Mouse (Mus musculus) G1E (cell line): ENCODE data around the gene Tmem132c. TPM values are rescaled to one million over a fixed set of nuclear protein-coding genes. Genes with fewer than 3 reads are reported as not detected.

ENCODE experiments used
- ATAC-seq: 2 replicates; pipeline ENCODE4 v1.8.0; 2016; ENCODE audit warnings: mild to moderate bottlenecking; ENCODE audit not compliant: insufficient number of reproducible peaks, poor library complexity, low FRiP score, severe bottlenecking; ENCODE audit errors: extremely low read depth
- DNase-seq: peaks from one replicate; pipeline ENCODE4 v3.0.0; 2012; ENCODE audit warnings: low spot score
- H3K27me3 ChIP-seq: 2 replicates; pipeline ENCODE4 v1.6.1; 2012; ENCODE audit warnings: mild to moderate bottlenecking, low read length, inconsistent platforms; ENCODE audit not compliant: insufficient read depth
- H3K36me3 ChIP-seq: replicated peaks from 2 replicates; pipeline ENCODE3; 2012; ENCODE audit warnings: mild to moderate bottlenecking, inconsistent platforms
- H3K4me1 ChIP-seq: 2 replicates; pipeline ENCODE4 v1.6.1; 2012; ENCODE audit warnings: low read depth, low read length, inconsistent platforms, mixed read lengths; ENCODE audit not compliant: insufficient read depth
- H3K4me3 ChIP-seq: 2 replicates; pipeline ENCODE4 v1.5.1; 2012; ENCODE audit warnings: low read depth, mild to moderate bottlenecking, inconsistent platforms, low read length, moderate library complexity, mixed read lengths
- H3K9me3 ChIP-seq: replicated peaks from 2 replicates; pipeline ENCODE4 v1.6.1; 2012; ENCODE audit warnings: inconsistent platforms
- CTCF ChIP-seq: IDR thresholded peaks from 2 replicates; pipeline ENCODE4 v1.5.1; 2012; ENCODE audit warnings: low read depth, low read length, inconsistent platforms, mixed read lengths
- GATA1 ChIP-seq: IDR thresholded peaks from 2 replicates; pipeline ENCODE4 v1.6.1; 2012; ENCODE audit warnings: borderline replicate concordance, low read length, inconsistent platforms, mixed read lengths
- GATA2 ChIP-seq: IDR thresholded peaks from 2 replicates; pipeline ENCODE4 v1.6.1; 2012; ENCODE audit warnings: low read depth, low read length, inconsistent platforms, borderline replicate concordance
- POLR2AphosphoS5 ChIP-seq: IDR thresholded peaks from 2 replicates; pipeline ENCODE4 v1.6.1; 2012; ENCODE audit warnings: low read depth, low read length, inconsistent platforms; ENCODE audit not compliant: insufficient replicate concordance
- TAL1 ChIP-seq: conservative IDR thresholded peaks from 2 replicates; pipeline ENCODE4 v1.6.1; 2012; ENCODE audit warnings: low read depth, low read length, inconsistent platforms, mixed read lengths
- polyA plus RNA-seq: library from polyadenylated mRNA; stranded (reverse); fragments of >175 nt; gene quantifications from 2 replicates; pipeline ENCODE4 v1.2.3, GENCODE M21; 2012
- total RNA-seq, 2 experiments: library from RNA; stranded (forward) in 1 of 2; stranded (reverse) in 1 of 2; fragments of 200-1000 nt in 1 of 2; fragments of >200 nt in 1 of 2; fragmentation: Nextera tagmentation in 1 of 2; gene quantifications; 2 replicates each; pipeline ENCODE4 v1.2.3; 2014 to 2017

Gene Tmem132c
- total and polyA plus RNA-seq, 3 experiments: not detected

- Histone ChIP-seq H3K4me1 (no peaks in the 10 kb centered on the region), H3K27me3 (no peaks in the 10 kb centered on the region), H3K36me3 (no peaks in the 10 kb centered on the region), H3K9me3 (peaks cover 82% of the 10 kb centered on the region), H3K4me3 (no peak overlapping the region; the same call in 1 of the 2 replicates)
- no peak for DNase-seq
- no peak for ATAC-seq
- TF ChIP-seq GATA1 (no peak), POLR2AphosphoS5 (no peak), GATA2 (no peak), CTCF (no peak), TAL1 (no peak)
Measured at GRCm38 (mm10) chr5:127405391-127406000, 163.9 kb downstream of the Tmem132c start.

- H3K4me3 ChIP-seq: no peak overlapping the region
- no peak for DNase-seq
- no peaks in the 10 kb centered on the region for H3K27me3 ChIP-seq
- H3K4me1 ChIP-seq: no peaks in the 10 kb centered on the region
- H3K9me3 ChIP-seq: peaks cover 81% of the 10 kb centered on the region
- no peak for ATAC-seq
- no peaks in the 10 kb centered on the region for H3K36me3 ChIP-seq
- TF ChIP-seq GATA1 (no peak), TAL1 (no peak)
Measured at GRCm38 (mm10) chr5:127406014-127406655, 164.5 kb downstream of the Tmem132c start.

- H3K4me1 ChIP-seq: no peaks in the 10 kb centered on the region
- no peaks in the 10 kb centered on the region for H3K36me3 ChIP-seq
- TF ChIP-seq CTCF (no peak), TAL1 (no peak)
- H3K27me3 ChIP-seq: no peaks in the 10 kb centered on the region
- H3K4me3 ChIP-seq: no peak overlapping the region
- ATAC-seq (no peak), DNase-seq (no peak)
- peaks cover 80% of the 10 kb centered on the region for H3K9me3 ChIP-seq
Measured at GRCm38 (mm10) chr5:127416536-127416935, 174.9 kb downstream of the Tmem132c start.

GRCm38 (mm10) chr5:127423936-127424335 is 182.3 kb downstream of the Tmem132c start:
- no peak for ATAC-seq
- DNase-seq: no peak
- TF ChIP-seq POLR2AphosphoS5 (no peak), CTCF (no peak)
- no peaks in the 10 kb centered on the region for H3K36me3 ChIP-seq
- H3K27me3 ChIP-seq: no peaks in the 10 kb centered on the region
- H3K4me1 ChIP-seq: no peaks in the 10 kb centered on the region
- H3K4me3 ChIP-seq: no peak overlapping the region
- H3K9me3 ChIP-seq: peaks cover 61% of the 10 kb centered on the region

GRCm38 (mm10) chr5:127429124-127429523 is 187.5 kb downstream of the Tmem132c start:
- DNase-seq: no peak
- no peaks in the 10 kb centered on the region for H3K27me3 ChIP-seq
- H3K4me3 ChIP-seq: no peak overlapping the region
- peaks cover 58% of the 10 kb centered on the region for H3K9me3 ChIP-seq
- TF ChIP-seq POLR2AphosphoS5 (no peak), GATA2 (no peak), CTCF (no peak), GATA1 (no peak), TAL1 (no peak)
- no peak for ATAC-seq
- H3K4me1 ChIP-seq: no peaks in the 10 kb centered on the region
- no peaks in the 10 kb centered on the region for H3K36me3 ChIP-seq

GRCm38 (mm10) chr5:127431561-127431960 is 190.0 kb downstream of the Tmem132c start:
- H3K4me1 ChIP-seq: no peaks in the 10 kb centered on the region
- ATAC-seq: no peak
- peaks cover 64% of the 10 kb centered on the region for H3K9me3 ChIP-seq
- no peak for DNase-seq
- H3K27me3 ChIP-seq: no peaks in the 10 kb centered on the region
- TF ChIP-seq POLR2AphosphoS5 (no peak), CTCF (no peak), TAL1 (no peak), GATA2 (no peak), GATA1 (no peak)
- H3K36me3 ChIP-seq: no peaks in the 10 kb centered on the region
- no peak overlapping the region for H3K4me3 ChIP-seq

GRCm38 (mm10) chr5:127436836-127437235 is 195.2 kb downstream of the Tmem132c start:
- Histone ChIP-seq H3K27me3 (no peaks in the 10 kb centered on the region), H3K36me3 (no peaks in the 10 kb centered on the region), H3K4me1 (no peaks in the 10 kb centered on the region), H3K9me3 (peaks cover 82% of the 10 kb centered on the region), H3K4me3 (no peak overlapping the region; the same call in 1 of the 2 replicates)
- TF ChIP-seq GATA1: no peak
- TF ChIP-seq POLR2AphosphoS5: no peak
- no peak for TF ChIP-seq CTCF
- TF ChIP-seq GATA2: no peak
- ATAC-seq (no peak), DNase-seq (no peak)
